Mouse (Mus musculus): ENCODE measurements around the gene Tmem80.

Gene Tmem80

GRCm38 (mm10) chr7:141327469-141328372, at the start of gene Tmem80, which contains the start of gene Deaf1:
TSS of gene Tmem80 (plus strand) at chr7:141327739.
TSS of gene Deaf1 (minus strand) at chr7:141327690.
- DNase-seq (ENCODE audit: low spot score in 2 of 2) = peak; percentile 97 to 99

DNA sequence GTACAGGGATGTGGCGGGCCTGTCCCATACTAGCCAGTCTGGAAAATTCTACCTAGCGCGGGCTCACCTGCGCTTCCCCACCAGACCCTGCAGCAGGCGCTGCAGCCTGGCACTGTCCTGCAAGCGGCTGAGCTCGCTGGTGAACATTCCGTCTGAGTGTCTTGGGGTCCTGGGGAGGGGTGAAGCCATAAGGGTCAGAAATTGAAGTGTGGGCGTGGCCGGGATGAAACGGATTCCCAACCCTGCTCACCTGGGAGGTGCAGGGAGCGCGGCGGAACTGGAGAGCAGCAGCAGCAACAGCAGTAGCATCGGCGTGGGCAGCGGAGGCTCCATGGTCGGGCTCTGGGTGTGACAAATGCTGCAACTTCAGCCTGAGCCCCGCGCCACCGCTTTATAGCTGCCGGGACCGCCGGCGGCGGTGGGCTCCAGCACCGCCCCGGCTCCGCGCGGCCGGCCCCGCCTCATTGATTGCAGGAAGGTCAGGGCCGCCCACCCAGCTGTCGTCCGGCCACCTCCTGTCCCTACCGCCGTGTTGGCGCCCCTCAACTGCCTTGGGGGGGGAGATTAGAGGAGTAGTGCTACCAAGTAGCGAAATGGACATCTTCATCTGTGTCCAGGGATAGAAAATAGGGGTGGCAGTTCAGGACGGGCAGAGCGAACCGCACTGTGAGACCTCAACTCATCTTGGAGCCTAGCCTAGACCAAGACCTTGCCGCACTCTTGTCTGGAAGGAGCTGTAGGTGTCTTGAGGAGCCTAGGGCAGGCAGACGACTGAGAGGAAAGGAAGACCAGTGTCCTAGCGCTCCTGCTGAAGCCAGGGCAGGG, 48.6 kb upstream of the Tmem80 start, which contains the start of gene Sct:
TSS of gene Sct (minus strand) at position 368 of the 825 bp plus-strand sequence.
- DNase-seq (ENCODE audit: low spot score in 2 of 2) = peak in 1 of 2 experiments; percentile 28

GRCm38 (mm10) chr7:141281442-141281841, 46.1 kb upstream of the Tmem80 start:
- no peak for DNase-seq (ENCODE audit: low spot score in 2 of 2)

DNA sequence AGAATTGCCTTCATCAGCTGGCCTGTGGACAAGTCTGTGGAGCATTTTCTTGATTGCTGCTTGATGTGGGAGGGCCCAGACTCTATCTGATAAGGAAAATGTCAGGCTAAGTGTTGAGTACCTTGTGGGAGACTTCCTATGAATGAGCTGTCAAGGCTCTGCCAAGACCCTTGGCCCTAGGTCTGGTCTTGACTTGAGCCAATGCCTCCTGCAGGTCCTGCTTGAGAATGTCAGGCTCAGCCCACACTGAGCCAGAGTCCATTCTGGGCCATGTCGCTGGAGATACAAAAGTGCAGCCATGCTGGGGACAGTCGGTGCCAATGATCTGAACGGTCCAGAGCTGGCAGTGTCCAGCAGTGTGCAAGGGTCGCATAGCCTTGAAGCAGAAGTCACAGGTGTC, 44.8 kb upstream of the Tmem80 start:
- DNase-seq (ENCODE audit: low spot score in 2 of 2) = peak in 1 of 2 experiments; percentile 10

GRCm38 (mm10) chr7:141288042-141288441, 39.5 kb upstream of the Tmem80 start:
- DNase-seq (ENCODE audit: low spot score in 2 of 2) = no peak

- DNase-seq (ENCODE audit: low spot score in 2 of 2) = no peak
Measured at GRCm38 (mm10) chr7:141291921-141292582, 35.5 kb upstream of the Tmem80 start, which contains the start of gene Drd4. TSS of gene Drd4 (plus strand) at chr7:141292006.

DNA sequence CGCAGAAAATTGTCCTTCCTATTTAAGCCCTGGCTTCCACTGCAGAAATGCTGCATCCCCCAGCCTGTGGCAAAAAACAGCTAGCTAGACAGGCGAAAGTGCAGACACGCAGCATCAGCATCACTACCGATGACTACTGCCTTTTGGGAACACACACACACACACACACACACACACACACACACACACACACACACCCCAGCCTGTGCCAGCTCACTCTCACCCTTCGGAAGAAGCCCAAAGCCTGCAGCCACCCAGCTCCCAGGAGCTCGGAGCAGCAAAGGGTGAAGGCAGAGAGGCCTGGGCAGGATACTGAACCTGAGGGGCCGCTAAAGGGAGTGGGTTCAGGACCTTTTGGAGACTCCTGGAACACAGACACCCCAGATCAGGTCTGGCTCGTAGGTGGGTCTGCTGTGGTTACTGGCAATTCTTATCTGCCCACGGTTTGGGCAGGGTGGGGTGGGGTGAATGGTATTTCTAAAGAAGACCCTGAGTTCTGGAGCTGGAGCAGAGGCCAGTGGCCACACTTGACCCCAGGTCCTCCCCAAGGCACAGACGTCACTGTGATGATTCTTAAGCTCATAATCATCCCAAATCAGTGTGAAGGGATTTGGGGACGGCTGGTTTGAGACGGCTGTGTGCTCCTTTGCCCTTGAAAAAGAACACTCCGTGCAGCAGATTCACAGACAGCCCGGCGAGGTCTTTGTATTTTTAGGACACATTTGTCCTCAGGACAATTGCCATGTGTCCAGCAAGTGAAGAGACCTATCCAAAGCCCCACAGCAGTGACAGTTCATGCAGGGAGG, 34.8 kb upstream of the Tmem80 start:
- no peak for DNase-seq (ENCODE audit: low spot score in 2 of 2)

GRCm38 (mm10) chr7:141293852-141294471, 33.6 kb upstream of the Tmem80 start:
- DNase-seq (ENCODE audit: low spot score in 2 of 2) = no peak

DNA sequence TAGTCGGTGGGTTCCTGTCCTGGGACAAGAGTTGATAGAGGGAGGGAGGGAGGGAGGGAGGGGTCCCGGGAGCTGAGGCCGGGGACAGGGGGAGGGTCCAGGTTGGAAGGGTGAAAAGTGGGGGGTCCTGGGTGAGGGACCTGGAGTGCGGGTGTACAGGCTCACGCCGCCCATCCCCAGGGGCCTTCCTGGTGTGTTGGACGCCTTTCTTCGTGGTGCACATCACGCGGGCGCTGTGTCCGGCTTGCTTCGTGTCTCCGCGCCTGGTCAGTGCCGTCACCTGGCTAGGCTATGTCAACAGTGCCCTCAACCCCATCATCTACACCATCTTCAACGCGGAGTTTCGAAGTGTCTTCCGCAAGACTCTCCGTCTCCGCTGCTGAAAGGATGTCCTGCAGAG, 33.1 kb upstream of the Tmem80 start:
- DNase-seq (ENCODE audit: low spot score in 2 of 2) = no peak

GRCm38 (mm10) chr7:141297926-141298650, 29.5 kb upstream of the Tmem80 start:
- DNase-seq (ENCODE audit: low spot score in 2 of 2) = no peak

GRCm38 (mm10) chr7:141299175-141299574, 28.4 kb upstream of the Tmem80 start:
- DNase-seq (ENCODE audit: low spot score in 2 of 2) = no peak

GRCm38 (mm10) chr7:141301386-141301785, 26.2 kb upstream of the Tmem80 start:
- no peak for DNase-seq (ENCODE audit: low spot score in 2 of 2)

GRCm38 (mm10) chr7:141302702-141303268, 24.8 kb upstream of the Tmem80 start:
- DNase-seq (ENCODE audit: low spot score in 2 of 2) = no peak

GRCm38 (mm10) chr7:141304537-141304936, 23.0 kb upstream of the Tmem80 start:
- no peak for DNase-seq (ENCODE audit: low spot score in 2 of 2)

DNA sequence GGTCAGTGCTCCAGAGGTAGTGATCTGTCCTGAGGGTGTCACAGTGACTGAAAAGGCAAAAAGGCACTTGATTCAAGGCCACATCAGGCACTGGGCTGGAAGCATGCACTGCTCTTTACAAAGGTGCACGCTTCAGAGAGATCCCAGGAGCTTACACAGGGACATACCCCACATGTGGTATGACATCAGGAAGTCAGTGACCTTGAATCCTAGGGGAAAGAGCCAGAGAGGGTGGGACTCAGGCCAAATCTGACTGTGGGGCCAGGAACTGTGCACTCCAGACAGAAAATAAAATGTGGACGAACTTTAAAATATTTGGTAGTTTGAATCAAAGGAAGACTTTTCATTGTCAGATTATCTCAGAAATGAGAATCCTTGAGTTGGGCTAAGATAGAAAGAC, 13.1 kb upstream of the Tmem80 start:
- no peak for DNase-seq (ENCODE audit: low spot score in 2 of 2)

GRCm38 (mm10) chr7:141315076-141315475, 12.5 kb upstream of the Tmem80 start:
- no peak for DNase-seq (ENCODE audit: low spot score in 2 of 2)

DNA sequence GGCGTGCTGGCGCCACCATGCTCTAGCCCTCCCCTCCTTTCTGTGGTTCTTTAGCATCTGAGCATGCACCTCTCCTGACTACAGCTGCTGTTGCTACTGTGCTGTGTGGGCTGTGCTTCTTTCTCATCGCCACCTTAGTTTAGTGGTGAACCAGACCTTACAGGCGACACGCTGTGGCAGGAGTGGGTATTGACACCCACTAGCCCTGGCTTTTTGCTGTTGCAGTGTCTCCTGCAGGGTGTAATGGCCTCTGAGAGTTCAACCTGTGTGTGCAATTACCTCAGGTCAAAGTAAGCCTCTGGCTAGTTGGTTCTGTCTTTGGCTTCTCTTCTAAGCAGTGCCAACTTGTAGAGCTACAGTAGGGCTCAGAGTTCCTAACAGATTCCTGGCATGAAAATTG, 11.6 kb upstream of the Tmem80 start:
- DNase-seq (ENCODE audit: low spot score in 2 of 2) = peak in 1 of 2 experiments; percentile 71

- DNase-seq (ENCODE audit: low spot score in 2 of 2) = no peak
Measured at GRCm38 (mm10) chr7:141317619-141318132, 9.9 kb upstream of the Tmem80 start.

GRCm38 (mm10) chr7:141319446-141319845, 8.1 kb upstream of the Tmem80 start:
- no peak for DNase-seq (ENCODE audit: low spot score in 2 of 2)
